Mouse (Mus musculus): Measurements from ENCODE around the gene Cfap161. TPM values are rescaled to one million over a fixed set of nuclear protein-coding genes. Genes with fewer than 3 reads are reported as not detected.

Cfap161 gene
- polyA plus RNA-seq, 1 experiment = 0.08 TPM

GRCm38 (mm10) chr7:83734671-83735082, 60.0 kb downstream of the Cfap161 start:
- H3ac ChIP-seq (ENCODE audit: control insufficient read depth, insufficient read length) = no peak overlapping the region
- H3K4me2 ChIP-seq (ENCODE audit: low read depth) = no peak overlapping the region
- TF ChIP-seq POLR2AphosphoS2 (IDR thresholded peaks at IDR 0.05; ENCODE audit: insufficient read length, low read depth) = no peak
- no peak for TF ChIP-seq SRF (IDR thresholded peaks at IDR 0.05; ENCODE audit: control insufficient read depth, insufficient read length, low read depth)
- no peak for TF ChIP-seq MAX (IDR thresholded peaks at IDR 0.05; ENCODE audit: low read depth)
- no peak for TF ChIP-seq USF1 (IDR thresholded peaks at IDR 0.05; ENCODE audit: low read depth)
- TF ChIP-seq E2F4 (IDR thresholded peaks at IDR 0.05; ENCODE audit: insufficient read depth) = no peak
- TF ChIP-seq REST (IDR thresholded peaks at IDR 0.05; ENCODE audit: insufficient read depth, insufficient read length) = no peak
- TF ChIP-seq TCF3 (IDR thresholded peaks at IDR 0.05; ENCODE audit: insufficient read length, low read depth) = no peak
- H3K27me3 ChIP-seq (ENCODE audit: control insufficient read depth, insufficient read depth, insufficient read length) = no peaks in the 10 kb centered on the region
- H3K4me3 ChIP-seq = no peak overlapping the region
- H3K79me2 ChIP-seq (ENCODE audit: control insufficient read depth, insufficient read depth) = no peaks in the 10 kb centered on the region
- H3K36me3 ChIP-seq (ENCODE audit: control insufficient read depth, insufficient read depth) = no peaks in the 10 kb centered on the region

- TF ChIP-seq REST (IDR thresholded peaks at IDR 0.05; ENCODE audit: insufficient read depth, insufficient read length) = no peak
- no peak for TF ChIP-seq POLR2A (IDR thresholded peaks at IDR 0.05; ENCODE audit: insufficient read length, low read depth)
- no peak for TF ChIP-seq MAX (IDR thresholded peaks at IDR 0.05; ENCODE audit: low read depth)
- no peak for TF ChIP-seq USF1 (IDR thresholded peaks at IDR 0.05; ENCODE audit: low read depth)
- TF ChIP-seq CEBPB (IDR thresholded peaks at IDR 0.05; ENCODE audit: insufficient read depth, poor library complexity, severe bottlenecking) = no peak
- TF ChIP-seq E2F4 (IDR thresholded peaks at IDR 0.05; ENCODE audit: insufficient read depth) = no peak
- no peak for TF ChIP-seq MYOG (IDR thresholded peaks at IDR 0.05; ENCODE audit: control insufficient read depth in 1 of 3, insufficient read depth in 1 of 3, insufficient read length in 2 of 3, low read depth in 2 of 3)
- TF ChIP-seq TCF12 (IDR thresholded peaks at IDR 0.05; ENCODE audit: insufficient read depth, poor library complexity, severe bottlenecking) = no peak
- no peak for TF ChIP-seq SRF (IDR thresholded peaks at IDR 0.05; ENCODE audit: control insufficient read depth, insufficient read length, low read depth)
- no peak for TF ChIP-seq MYOD1 (IDR thresholded peaks at IDR 0.05; ENCODE audit: control insufficient read depth in 1 of 3, insufficient read length in 2 of 3, low read depth in 2 of 3)
- no peak for TF ChIP-seq POLR2AphosphoS2 (IDR thresholded peaks at IDR 0.05; ENCODE audit: insufficient read length, low read depth)
- TF ChIP-seq TCF3 (IDR thresholded peaks at IDR 0.05; ENCODE audit: insufficient read length, low read depth) = no peak
Measured at GRCm38 (mm10) chr7:83734246-83734645, 60.4 kb downstream of the Cfap161 start.

GRCm38 (mm10) chr7:83732781-83733180, 61.9 kb downstream of the Cfap161 start:
- Histone ChIP-seq H3ac (ENCODE audit: control insufficient read depth, insufficient read length) (no peak overlapping the region), H3K4me2 (ENCODE audit: low read depth) (no peak overlapping the region), H3K27me3 (ENCODE audit: control insufficient read depth, insufficient read depth, insufficient read length) (no peaks in the 10 kb centered on the region), H3K36me3 (ENCODE audit: control insufficient read depth, insufficient read depth) (no peaks in the 10 kb centered on the region), H3K79me2 (ENCODE audit: control insufficient read depth, insufficient read depth) (no peaks in the 10 kb centered on the region), H3K4me3 (no peak overlapping the region)
- TF ChIP-seq MYOG (IDR thresholded peaks at IDR 0.05; ENCODE audit: control insufficient read depth in 1 of 3, insufficient read depth in 1 of 3, insufficient read length in 2 of 3, low read depth in 2 of 3) (no peak), TCF12 (IDR thresholded peaks at IDR 0.05; ENCODE audit: insufficient read depth, poor library complexity, severe bottlenecking) (no peak), POLR2A (IDR thresholded peaks at IDR 0.05; ENCODE audit: insufficient read length, low read depth) (no peak), USF1 (IDR thresholded peaks at IDR 0.05; ENCODE audit: low read depth) (no peak), E2F4 (IDR thresholded peaks at IDR 0.05; ENCODE audit: insufficient read depth) (no peak), MYOD1 (IDR thresholded peaks at IDR 0.05; ENCODE audit: control insufficient read depth in 1 of 3, insufficient read length in 2 of 3, low read depth in 2 of 3) (no peak), CEBPB (IDR thresholded peaks at IDR 0.05; ENCODE audit: insufficient read depth, poor library complexity, severe bottlenecking) (no peak), TCF3 (IDR thresholded peaks at IDR 0.05; ENCODE audit: insufficient read length, low read depth) (no peak), POLR2AphosphoS2 (IDR thresholded peaks at IDR 0.05; ENCODE audit: insufficient read length, low read depth) (no peak), REST (IDR thresholded peaks at IDR 0.05; ENCODE audit: insufficient read depth, insufficient read length) (no peak), SRF (IDR thresholded peaks at IDR 0.05; ENCODE audit: control insufficient read depth, insufficient read length, low read depth) (no peak)

More at GRCm38 (mm10) chr7:83734246-83734645, 60.4 kb downstream of the Cfap161 start:
- H3ac ChIP-seq (ENCODE audit: control insufficient read depth, insufficient read length) = no peak overlapping the region
- H3K36me3 ChIP-seq (ENCODE audit: control insufficient read depth, insufficient read depth) = no peaks in the 10 kb centered on the region
- no peaks in the 10 kb centered on the region for H3K79me2 ChIP-seq (ENCODE audit: control insufficient read depth, insufficient read depth)
- no peak overlapping the region for H3K4me3 ChIP-seq
- no peak overlapping the region for H3K4me2 ChIP-seq (ENCODE audit: low read depth)
- no peaks in the 10 kb centered on the region for H3K27me3 ChIP-seq (ENCODE audit: control insufficient read depth, insufficient read depth, insufficient read length)

GRCm38 (mm10) chr7:83731961-83732666, 62.6 kb downstream of the Cfap161 start:
- Histone ChIP-seq H3ac (ENCODE audit: control insufficient read depth, insufficient read length) (no peak overlapping the region), H3K27me3 (ENCODE audit: control insufficient read depth, insufficient read depth, insufficient read length) (no peaks in the 10 kb centered on the region), H3K4me3 (no peak overlapping the region), H3K36me3 (ENCODE audit: control insufficient read depth, insufficient read depth) (no peaks in the 10 kb centered on the region), H3K79me2 (ENCODE audit: control insufficient read depth, insufficient read depth) (no peaks in the 10 kb centered on the region), H3K4me2 (ENCODE audit: low read depth) (no peak overlapping the region)
- TF ChIP-seq MYOG (IDR thresholded peaks at IDR 0.05; ENCODE audit: control insufficient read depth in 1 of 3, insufficient read depth in 1 of 3, insufficient read length in 2 of 3, low read depth in 2 of 3) (peak in 1 of 3 experiments; percentile 28), TCF12 (IDR thresholded peaks at IDR 0.05; ENCODE audit: insufficient read depth, poor library complexity, severe bottlenecking) (no peak), MYOD1 (IDR thresholded peaks at IDR 0.05; ENCODE audit: control insufficient read depth in 1 of 3, insufficient read length in 2 of 3, low read depth in 2 of 3) (peak in 1 of 3 experiments; percentile 46)

- no peak overlapping the region for H3K4me2 ChIP-seq (ENCODE audit: low read depth)
- no peak overlapping the region for H3ac ChIP-seq (ENCODE audit: control insufficient read depth, insufficient read length)
- no peaks in the 10 kb centered on the region for H3K79me2 ChIP-seq (ENCODE audit: control insufficient read depth, insufficient read depth)
- H3K4me3 ChIP-seq = no peak overlapping the region
- H3K36me3 ChIP-seq (ENCODE audit: control insufficient read depth, insufficient read depth) = no peaks in the 10 kb centered on the region
- no peak for TF ChIP-seq E2F4 (IDR thresholded peaks at IDR 0.05; ENCODE audit: insufficient read depth)
- no peak for TF ChIP-seq CEBPB (IDR thresholded peaks at IDR 0.05; ENCODE audit: insufficient read depth, poor library complexity, severe bottlenecking)
- TF ChIP-seq MAX (IDR thresholded peaks at IDR 0.05; ENCODE audit: low read depth) = no peak
- TF ChIP-seq POLR2AphosphoS2 (IDR thresholded peaks at IDR 0.05; ENCODE audit: insufficient read length, low read depth) = no peak
- no peak for TF ChIP-seq POLR2A (IDR thresholded peaks at IDR 0.05; ENCODE audit: insufficient read length, low read depth)
- TF ChIP-seq USF1 (IDR thresholded peaks at IDR 0.05; ENCODE audit: low read depth) = no peak
- TF ChIP-seq TCF3 (IDR thresholded peaks at IDR 0.05; ENCODE audit: insufficient read length, low read depth) = no peak
- no peak for TF ChIP-seq SRF (IDR thresholded peaks at IDR 0.05; ENCODE audit: control insufficient read depth, insufficient read length, low read depth)
- no peak for TF ChIP-seq REST (IDR thresholded peaks at IDR 0.05; ENCODE audit: insufficient read depth, insufficient read length)
- TF ChIP-seq TCF12 (IDR thresholded peaks at IDR 0.05; ENCODE audit: insufficient read depth, poor library complexity, severe bottlenecking) = no peak
- no peak for TF ChIP-seq MYOG (IDR thresholded peaks at IDR 0.05; ENCODE audit: control insufficient read depth in 1 of 3, insufficient read depth in 1 of 3, insufficient read length in 2 of 3, low read depth in 2 of 3)
- TF ChIP-seq MYOD1 (IDR thresholded peaks at IDR 0.05; ENCODE audit: control insufficient read depth in 1 of 3, insufficient read length in 2 of 3, low read depth in 2 of 3) = no peak
- H3K27me3 ChIP-seq (ENCODE audit: control insufficient read depth, insufficient read depth, insufficient read length) = no peaks in the 10 kb centered on the region
Measured at GRCm38 (mm10) chr7:83731297-83731696, 63.4 kb downstream of the Cfap161 start.

Data from myocyte (in vitro differentiated cells).